Mouse (Mus musculus) neural tube, embryonic 12.5 days (tissue): ENCODE results near the gene Rxra. TPM values are rescaled to one million over a fixed set of nuclear protein-coding genes. Genes with fewer than 3 reads are reported as not detected.
A peak's percentile ranks its signal among the peaks of the same experiment; 100 is the strongest.

Source experiments
- ATAC-seq: fragments of 200-750 bp; cut with Nextera tagmentation; 2 replicates; pipeline ENCODE4 v1.8.0; 2017; ENCODE audit warnings: low read depth, mild to moderate bottlenecking, moderate TSS enrichment, moderate library complexity; ENCODE audit not compliant: low FRiP score
- H3K27ac ChIP-seq: fragments of 300-500 bp; sonication (generic); 2 replicates; pipeline ENCODE4 v1.5.1; 2016
- H3K27me3 ChIP-seq: fragments of 300-500 bp; sonication (generic); replicated peaks from 2 replicates; pipeline ENCODE4 v1.6.1; 2016; ENCODE audit warnings: mild to moderate bottlenecking
- H3K36me3 ChIP-seq: fragments of 300-500 bp; sonication (generic); 2 replicates; pipeline ENCODE4 v1.6.1; 2016; ENCODE audit warnings: mild to moderate bottlenecking
- H3K4me1 ChIP-seq: fragments of 300-500 bp; sonication (generic); 2 replicates; pipeline ENCODE4 v1.6.1; 2016
- H3K4me2 ChIP-seq: fragments of 300-500 bp; sonication (generic); replicated peaks from 2 replicates; pipeline ENCODE4 v1.6.1; 2016; ENCODE audit warnings: mild to moderate bottlenecking
- H3K4me3 ChIP-seq: fragments of 300-500 bp; sonication (generic); 2 replicates; pipeline ENCODE4 v1.5.1; 2016
- H3K9ac ChIP-seq: fragments of 300-500 bp; sonication (generic); 2 replicates; pipeline ENCODE4 v1.6.1; 2016; ENCODE audit warnings: mild to moderate bottlenecking
- H3K9me3 ChIP-seq: fragments of 300-500 bp; sonication (generic); 2 replicates; pipeline ENCODE4 v1.6.1; 2016; ENCODE audit warnings: mild to moderate bottlenecking
- WGBS: fragments of 180-500 bp; shearing (Covaris S2); methylation state at CpG from one replicate; pipeline ENCODE4 v1.1.7; 2016; 5-methylcytosine and 5-hydroxymethylcytosine counted together
- polyA plus RNA-seq: library from polyadenylated mRNA; unstranded; fragments of >200 nt; fragmentation: Nextera tagmentation; extraction: Ambion mirVana; gene quantifications from 2 replicates; pipeline ENCODE4 v1.2.1, GENCODE M21; 2016

The Rxra gene
- polyA plus RNA-seq, 1 experiment from 2014 or later: 6.6 TPM

GRCm38 (mm10) chr2:27730002-27730905 is 54.0 kb downstream of the Rxra start:
- 77% methylated on average over 13 of the region's 13 CpGs for WGBS
- no peaks in the 10 kb centered on the region for H3K36me3 ChIP-seq
- H3K27ac ChIP-seq: no peak overlapping the region
- H3K4me1 ChIP-seq: peaks cover 37% of the 10 kb centered on the region
- no peak for ATAC-seq
- no peak overlapping the region for H3K9ac ChIP-seq
- no peak overlapping the region for H3K4me3 ChIP-seq
- H3K9me3 ChIP-seq: no peaks in the 10 kb centered on the region
- H3K27me3 ChIP-seq: no peaks in the 10 kb centered on the region
- H3K4me2 ChIP-seq: no peak overlapping the region

GRCm38 (mm10) chr2:27733021-27733420 is 56.8 kb downstream of the Rxra start:
- Histone ChIP-seq H3K4me1 (peaks cover 34% of the 10 kb centered on the region), H3K27me3 (no peaks in the 10 kb centered on the region), H3K4me3 (no peak overlapping the region), H3K36me3 (0 out of 2 replicates have a peak, but pooled peaks cover 7% of the 10 kb centered on the region), H3K9me3 (no peaks in the 10 kb centered on the region), H3K27ac (no peak overlapping the region), H3K4me2 (no peak overlapping the region), H3K9ac (no peak overlapping the region)
- ATAC-seq: no peak
- 69% methylated on average over 2 of the region's 2 CpGs for WGBS

GRCm38 (mm10) chr2:27734328-27734727 is 58.1 kb downstream of the Rxra start:
- H3K27ac ChIP-seq: no peak overlapping the region
- no peak overlapping the region for H3K9ac ChIP-seq
- no peak overlapping the region for H3K4me3 ChIP-seq
- WGBS: 21% methylated on average over 1 of the region's 1 CpGs
- 0 out of 2 replicates have a peak, but pooled peaks cover 7% of the 10 kb centered on the region for H3K36me3 ChIP-seq
- no peak overlapping the region for H3K4me2 ChIP-seq
- H3K4me1 ChIP-seq: peaks cover 41% of the 10 kb centered on the region
- ATAC-seq: no peak
- H3K27me3 ChIP-seq: no peaks in the 10 kb centered on the region
- H3K9me3 ChIP-seq: no peaks in the 10 kb centered on the region

GRCm38 (mm10) chr2:27734800-27735199 is 58.6 kb downstream of the Rxra start:
- peaks cover 46% of the 10 kb centered on the region for H3K4me1 ChIP-seq
- no peak for ATAC-seq

GRCm38 (mm10) chr2:27736802-27737201 is 60.6 kb downstream of the Rxra start:
- no peaks in the 10 kb centered on the region for H3K9me3 ChIP-seq
- WGBS: 83% methylated on average over 5 of the region's 5 CpGs
- H3K36me3 ChIP-seq: peaks cover 12% of the 10 kb centered on the region; the same call in 1 of the 2 replicates
- no peak overlapping the region for H3K4me3 ChIP-seq
- peaks cover 55% of the 10 kb centered on the region for H3K4me1 ChIP-seq
- H3K4me2 ChIP-seq: no peak overlapping the region
- H3K27ac ChIP-seq: no peak overlapping the region
- ATAC-seq: no peak
- no peak overlapping the region for H3K9ac ChIP-seq
- H3K27me3 ChIP-seq: no peaks in the 10 kb centered on the region

More at GRCm38 (mm10) chr2:27734800-27735199, 58.6 kb downstream of the Rxra start:
- Histone ChIP-seq H3K4me3 (no peak overlapping the region), H3K9me3 (no peaks in the 10 kb centered on the region), H3K36me3 (0 out of 2 replicates have a peak, but pooled peaks cover 7% of the 10 kb centered on the region), H3K4me2 (no peak overlapping the region), H3K27me3 (no peaks in the 10 kb centered on the region), H3K27ac (no peak overlapping the region), H3K9ac (no peak overlapping the region)
- 85% methylated on average over 2 of the region's 2 CpGs for WGBS

GRCm38 (mm10) chr2:27738396-27738795 is 62.2 kb downstream of the Rxra start:
- no peak for ATAC-seq
- peaks cover 19% of the 10 kb centered on the region for H3K36me3 ChIP-seq
- H3K9me3 ChIP-seq: no peaks in the 10 kb centered on the region
- 88% methylated on average over 3 of the region's 3 CpGs for WGBS
- no peak overlapping the region for H3K4me3 ChIP-seq
- H3K27me3 ChIP-seq: no peaks in the 10 kb centered on the region
- no peak overlapping the region for H3K27ac ChIP-seq
- H3K9ac ChIP-seq: no peak overlapping the region
- no peak overlapping the region for H3K4me2 ChIP-seq
- peaks cover 39% of the 10 kb centered on the region for H3K4me1 ChIP-seq

GRCm38 (mm10) chr2:27740091-27740608 is 63.9 kb downstream of the Rxra start:
- Histone ChIP-seq H3K4me3 (no peak overlapping the region), H3K9me3 (no peaks in the 10 kb centered on the region), H3K27me3 (no peaks in the 10 kb centered on the region), H3K9ac (peak overlapping the region; percentile 49), H3K4me1 (peaks cover 36% of the 10 kb centered on the region), H3K4me2 (peak overlapping the region; percentile 46), H3K27ac (no peak overlapping the region), H3K36me3 (peaks cover 19% of the 10 kb centered on the region)
- ATAC-seq: peak; percentile 77
- WGBS: 1% methylated on average over 16 of the region's 16 CpGs

GRCm38 (mm10) chr2:27743177-27743576 is 66.9 kb downstream of the Rxra start:
- H3K27ac ChIP-seq: no peak overlapping the region
- no peak overlapping the region for H3K4me3 ChIP-seq
- H3K4me1 ChIP-seq: peaks cover 59% of the 10 kb centered on the region
- 93% methylated on average over 1 of the region's 1 CpGs for WGBS
- no peak overlapping the region for H3K4me2 ChIP-seq
- no peak for ATAC-seq
- no peaks in the 10 kb centered on the region for H3K9me3 ChIP-seq
- peaks cover 17% of the 10 kb centered on the region for H3K36me3 ChIP-seq
- H3K27me3 ChIP-seq: no peaks in the 10 kb centered on the region
- no peak overlapping the region for H3K9ac ChIP-seq

GRCm38 (mm10) chr2:27743863-27744611 is 67.8 kb downstream of the Rxra start:
- Histone ChIP-seq H3K4me1 (peaks cover 54% of the 10 kb centered on the region), H3K9ac (no peak overlapping the region), H3K27ac (no peak overlapping the region), H3K9me3 (no peaks in the 10 kb centered on the region), H3K4me3 (no peak overlapping the region), H3K4me2 (no peak overlapping the region), H3K36me3 (peaks cover 26% of the 10 kb centered on the region), H3K27me3 (no peaks in the 10 kb centered on the region; the same call in 1 of the 2 replicates)
- ATAC-seq: no peak
- 88% methylated on average over 7 of the region's 7 CpGs for WGBS

GRCm38 (mm10) chr2:27744612-27745351 is 68.5 kb downstream of the Rxra start:
- Histone ChIP-seq H3K27ac (no peak overlapping the region), H3K9ac (no peak overlapping the region), H3K4me2 (no peak overlapping the region), H3K4me3 (no peak overlapping the region), H3K36me3 (peaks cover 29% of the 10 kb centered on the region), H3K4me1 (peaks cover 47% of the 10 kb centered on the region), H3K9me3 (no peaks in the 10 kb centered on the region), H3K27me3 (no peaks in the 10 kb centered on the region; the same call in 1 of the 2 replicates)
- 83% methylated on average over 13 of the region's 13 CpGs for WGBS
- ATAC-seq: no peak

GRCm38 (mm10) chr2:27745673-27746620 is 69.7 kb downstream of the Rxra start:
- no peak overlapping the region for H3K4me3 ChIP-seq
- H3K9me3 ChIP-seq: no peaks in the 10 kb centered on the region
- 26% methylated on average over 18 of the region's 18 CpGs for WGBS
- peak; percentile 51 for ATAC-seq
- no peaks in the 10 kb centered on the region; the same call in 1 of the 2 replicates for H3K27me3 ChIP-seq
- no peak overlapping the region for H3K9ac ChIP-seq
- H3K4me2 ChIP-seq: no peak overlapping the region
- no peak overlapping the region for H3K27ac ChIP-seq
- H3K4me1 ChIP-seq: peaks cover 35% of the 10 kb centered on the region
- peaks cover 29% of the 10 kb centered on the region for H3K36me3 ChIP-seq
